Mouse (Mus musculus) ES-Bruce4 (cell line): Measurements from ENCODE around the gene Fabp6.

Experiments used
- CTCF ChIP-seq: IDR thresholded peaks from one replicate; pipeline ENCODE4 v1.8.1; 2011; ENCODE audit warnings: low read depth, low read length
- POLR2A ChIP-seq: IDR thresholded peaks from one replicate; pipeline ENCODE4 v1.8.1; 2011; ENCODE audit warnings: low read length; ENCODE audit not compliant: insufficient read depth

GRCm38 (mm10) chr11:43549701-43550100 is 51.6 kb downstream of the Fabp6 start:
- TF ChIP-seq POLR2A = no peak
- no peak for TF ChIP-seq CTCF
